Mouse (Mus musculus) spleen, adult 2 months (tissue): ENCODE measurements around the gene Nrxn3.

Source experiments
- CTCF ChIP-seq: fragments of 200-500 bp; IDR thresholded peaks from 2 replicates; pipeline ENCODE4 v1.5.1; 2011; ENCODE audit warnings: mild to moderate bottlenecking, inconsistent platforms; ENCODE audit not compliant: insufficient read depth, insufficient read length, insufficient replicate concordance; ENCODE audit errors: extremely low read depth
- POLR2A ChIP-seq: fragments of 200-500 bp; IDR thresholded peaks from 2 replicates; pipeline ENCODE4 v1.6.1; 2011; ENCODE audit warnings: low read depth, low read length, inconsistent platforms

- TF ChIP-seq CTCF, result no peak
- TF ChIP-seq POLR2A, result no peak
Observed at GRCm38 (mm10) chr12:89376600-89376999, 653.9 kb downstream of the Nrxn3 start.
